Mouse (Mus musculus) liver, postnatal 0 days (tissue): Measurements from ENCODE around the gene Tec.

ENCODE experiments used
- CTCF ChIP-seq: sonication (generic); IDR thresholded peaks from 2 replicates; pipeline ENCODE4 v1.5.1; 2016; ENCODE audit warnings: antibody characterized with exemption, low read depth
- EP300 ChIP-seq: IDR thresholded peaks from 2 replicates; pipeline ENCODE4 v1.6.1; 2016; ENCODE audit warnings: antibody characterized with exemption, low read depth, mild to moderate bottlenecking

- TF ChIP-seq CTCF (no peak), EP300 (no peak)
These were observed 32.6 kb downstream of the Tec start for GRCm38 (mm10) chr5:72835656-72836055.
